Mouse (Mus musculus) gastrocnemius, postnatal 14 days (tissue): ENCODE results near the gene Psmc2. TPM values are rescaled to one million over a fixed set of nuclear protein-coding genes. Genes with fewer than 3 reads are reported as not detected.

Experiments
- DNase-seq: peaks from one replicate; pipeline ENCODE4 v3.0.0; 2021; ENCODE audit warnings: mixed read lengths
- intact Hi-C: fragments of 180-260 bp; cut with DNase I; formaldehyde crosslinking; loops from one replicate; pipeline ENCODE4 v1.15.1; 2025; ENCODE audit warnings: low total_unique reads
- long read RNA-seq, 2 experiments: library from polyadenylated mRNA; stranded (forward); transcript quantifications; one replicate each; pipeline ENCODE4 v2.0.0; 2021
- total RNA-seq, 2 experiments: library from RNA; stranded (reverse); gene quantifications; 2 replicates each; pipeline ENCODE4 v1.2.3; 2021

The Psmc2 gene
- total RNA-seq, result 100 to 1,000 TPM in 1 of 2 experiments, 10 to 100 TPM in 1; 99.4 to 102 TPM
- long read RNA-seq, experiment 1, partial matches to known transcripts, result 122 of 123 reads
- long read RNA-seq, experiment 1, other reads (novel, unspliced or antisense), result 1 of 123 reads
- long read RNA-seq, experiment 2, partial matches to known transcripts, result 101 of 102 reads
- long read RNA-seq, experiment 2, other reads (novel, unspliced or antisense), result 1 of 102 reads

DNA sequence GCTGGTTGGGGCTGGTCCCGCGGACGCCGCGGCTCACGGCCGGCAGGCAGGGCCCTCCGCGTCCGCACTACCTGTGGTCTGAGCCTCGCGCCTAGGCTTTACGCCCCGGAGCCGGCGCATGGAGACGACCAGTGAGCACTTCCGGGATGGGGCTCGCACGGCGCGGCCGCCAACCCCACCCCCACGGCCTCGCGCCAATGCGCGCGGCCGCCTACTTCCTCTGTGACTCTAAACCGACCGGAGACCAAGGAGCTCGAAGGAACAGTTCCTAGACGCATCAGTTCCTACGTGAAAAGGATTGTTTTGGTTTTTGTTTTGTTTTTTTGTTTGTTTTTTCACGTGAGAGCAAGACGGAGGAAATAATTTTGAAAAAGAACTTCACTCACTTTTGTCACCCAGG is at the start of gene Psmc2, which contains the start of gene Dnajc2:
Psmc2 (plus strand) TSS at position 231 of the 400 bp plus-strand sequence.
Dnajc2 (minus strand) TSS at position 199 of the 400 bp plus-strand sequence.
- intact Hi-C loops, result loop anchor here (10.0 kb wide), 1 partner anchor 50 kb away; the partner anchor contains the start of gene Pmpcb
- peak; percentile 90 for DNase-seq

DNA sequence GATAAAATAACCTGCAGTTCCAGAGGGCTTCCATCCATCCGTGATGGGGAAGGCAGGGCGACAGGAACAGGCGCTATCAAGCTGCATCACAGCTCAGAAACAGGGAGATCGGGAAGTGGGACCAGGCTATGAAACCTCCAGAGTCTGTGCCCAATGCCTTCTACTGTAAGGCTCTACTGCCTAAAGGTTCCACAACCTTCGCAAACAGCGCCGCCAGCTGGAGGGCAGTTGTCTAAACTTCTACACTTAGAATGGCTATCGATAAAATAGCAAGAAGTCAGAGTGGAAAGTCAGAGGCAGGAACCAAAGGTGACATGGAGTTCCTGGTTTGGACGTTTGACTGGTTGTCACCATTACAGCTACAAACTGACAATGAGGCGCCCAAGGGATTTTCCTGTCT is 49.5 kb upstream of the Psmc2 start:
- intact Hi-C loops, result loop anchor here (5.0 to 10.0 kb wide), 2 partner anchors 49 to 63 kb away; partner anchors contain the start of genes Dnajc2 and Psmc2
- DNase-seq, result peak; percentile 79

GRCm38 (mm10) chr5:21736046-21736445 is 49.0 kb upstream of the Psmc2 start:
- intact Hi-C loops, result loop anchor here (5.0 to 10.0 kb wide), 2 partner anchors 49 to 64 kb away; partner anchors contain the start of genes Dnajc2 and Psmc2
- no peak for DNase-seq

DNA sequence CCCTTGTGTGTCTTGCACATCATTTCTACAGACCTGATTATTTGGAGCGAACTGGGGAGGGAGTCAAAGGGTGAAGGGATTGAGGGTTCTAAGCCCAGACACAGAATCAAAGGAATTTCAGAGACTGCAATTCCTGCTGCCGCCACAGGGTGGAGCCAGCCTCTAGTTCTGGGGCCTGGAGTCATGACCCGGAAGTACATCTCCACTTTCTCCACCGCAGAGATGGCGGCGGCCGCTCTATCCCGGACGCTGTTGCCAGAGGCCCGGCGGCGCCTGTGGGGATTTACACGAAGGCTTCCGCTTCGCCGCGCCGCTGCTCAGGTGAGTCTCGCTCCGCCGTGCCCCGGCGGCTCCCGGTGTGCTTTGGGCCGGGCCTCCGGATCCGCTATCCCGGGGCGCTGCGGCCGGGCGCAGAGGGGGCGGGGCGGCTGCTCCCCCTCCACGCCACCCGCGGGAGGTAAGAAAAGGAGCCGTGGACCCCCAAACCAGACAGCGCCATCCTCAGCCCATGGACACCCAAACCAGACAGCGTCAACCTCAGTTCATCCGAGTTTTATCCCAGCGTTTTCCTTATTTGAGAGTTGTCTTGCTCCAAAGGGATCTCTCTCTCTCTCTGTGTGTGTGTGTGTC is 48.0 kb upstream of the Psmc2 start, which contains the start of gene Pmpcb:
Pmpcb (plus strand) TSS at position 186 of the 630 bp plus-strand sequence.
- intact Hi-C loops, result loop anchor here (5.0 to 10.0 kb wide), 2 partner anchors 48 to 65 kb away; partner anchors contain the start of genes Dnajc2 and Psmc2

DNA sequence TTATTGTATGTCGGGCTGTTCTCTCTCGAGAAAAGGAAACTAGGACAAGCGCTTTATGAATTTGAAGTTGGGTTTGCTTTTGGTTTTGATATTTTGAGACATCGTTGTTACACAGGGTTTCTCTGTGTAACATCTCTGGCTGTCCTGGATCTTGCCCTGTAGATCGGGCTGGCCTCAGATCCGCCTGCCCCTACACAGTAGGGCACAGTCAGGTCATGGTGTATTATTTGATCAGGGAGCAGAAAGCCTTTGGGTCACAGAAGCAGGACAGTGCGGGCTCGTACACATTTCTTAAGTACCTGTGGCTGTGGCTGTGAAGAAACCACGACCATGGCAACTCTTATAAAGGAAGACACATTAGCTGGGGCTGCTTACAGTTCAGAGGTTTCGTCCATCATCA is 47.5 kb upstream of the Psmc2 start:
- intact Hi-C loops, result loop anchor here (5.0 to 10.0 kb wide), 2 partner anchors 47 to 65 kb away; partner anchors contain the start of genes Dnajc2 and Psmc2
- DNase-seq, result no peak

More for the DNA sequence above, 48.0 kb upstream of the Psmc2 start, which contains the start of gene Pmpcb:
- peak; percentile 82 for DNase-seq

GRCm38 (mm10) chr5:21739120-21739519 is 46.0 kb upstream of the Psmc2 start:
- intact Hi-C loops, result loop anchor here (5.0 to 10.0 kb wide), 2 partner anchors 46 to 67 kb away; partner anchors contain the start of genes Dnajc2 and Psmc2
- no peak for DNase-seq

GRCm38 (mm10) chr5:21739881-21740280 is 45.2 kb upstream of the Psmc2 start:
- intact Hi-C loops, result loop anchor here (5.0 to 10.0 kb wide), 2 partner anchors 45 to 68 kb away; partner anchors contain the start of genes Dnajc2 and Psmc2
- DNase-seq, result no peak

- intact Hi-C loops, result no loop called here
- no peak for DNase-seq
Measured at GRCm38 (mm10) chr5:21743606-21744005, 41.5 kb upstream of the Psmc2 start.

- DNase-seq, result no peak
- intact Hi-C loops, result no loop called here
Measured at GRCm38 (mm10) chr5:21744651-21745050, 40.4 kb upstream of the Psmc2 start.

- intact Hi-C loops, result no loop called here
- no peak for DNase-seq
Measured at GRCm38 (mm10) chr5:21745966-21746365, 39.1 kb upstream of the Psmc2 start.

- intact Hi-C loops, result no loop called here
- DNase-seq, result no peak
Measured at GRCm38 (mm10) chr5:21768506-21768905, 16.6 kb upstream of the Psmc2 start.

- intact Hi-C loops, result no loop called here
- no peak for DNase-seq
Measured at GRCm38 (mm10) chr5:21769841-21770240, 15.2 kb upstream of the Psmc2 start.

DNA sequence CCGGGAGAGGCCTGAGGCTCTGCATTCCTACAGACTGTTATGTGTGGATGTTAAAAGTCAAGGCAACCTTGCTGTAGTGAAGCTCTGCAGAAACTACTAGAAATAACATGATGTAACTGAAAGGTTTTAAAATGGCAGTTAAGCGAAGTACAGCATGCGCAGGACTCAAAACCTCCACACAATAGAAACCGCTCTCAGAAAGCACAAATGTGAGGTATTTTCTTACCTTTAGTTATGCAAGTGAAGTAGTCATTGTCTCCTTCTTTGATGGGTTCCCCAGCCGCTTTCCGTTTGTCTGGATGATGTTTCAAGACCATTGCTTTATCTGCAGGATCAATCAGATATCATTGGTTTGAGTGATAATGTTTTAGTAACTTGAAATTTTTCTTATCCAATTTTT is 8.6 kb upstream of the Psmc2 start:
- no peak for DNase-seq
- intact Hi-C loops, result no loop called here

DNA sequence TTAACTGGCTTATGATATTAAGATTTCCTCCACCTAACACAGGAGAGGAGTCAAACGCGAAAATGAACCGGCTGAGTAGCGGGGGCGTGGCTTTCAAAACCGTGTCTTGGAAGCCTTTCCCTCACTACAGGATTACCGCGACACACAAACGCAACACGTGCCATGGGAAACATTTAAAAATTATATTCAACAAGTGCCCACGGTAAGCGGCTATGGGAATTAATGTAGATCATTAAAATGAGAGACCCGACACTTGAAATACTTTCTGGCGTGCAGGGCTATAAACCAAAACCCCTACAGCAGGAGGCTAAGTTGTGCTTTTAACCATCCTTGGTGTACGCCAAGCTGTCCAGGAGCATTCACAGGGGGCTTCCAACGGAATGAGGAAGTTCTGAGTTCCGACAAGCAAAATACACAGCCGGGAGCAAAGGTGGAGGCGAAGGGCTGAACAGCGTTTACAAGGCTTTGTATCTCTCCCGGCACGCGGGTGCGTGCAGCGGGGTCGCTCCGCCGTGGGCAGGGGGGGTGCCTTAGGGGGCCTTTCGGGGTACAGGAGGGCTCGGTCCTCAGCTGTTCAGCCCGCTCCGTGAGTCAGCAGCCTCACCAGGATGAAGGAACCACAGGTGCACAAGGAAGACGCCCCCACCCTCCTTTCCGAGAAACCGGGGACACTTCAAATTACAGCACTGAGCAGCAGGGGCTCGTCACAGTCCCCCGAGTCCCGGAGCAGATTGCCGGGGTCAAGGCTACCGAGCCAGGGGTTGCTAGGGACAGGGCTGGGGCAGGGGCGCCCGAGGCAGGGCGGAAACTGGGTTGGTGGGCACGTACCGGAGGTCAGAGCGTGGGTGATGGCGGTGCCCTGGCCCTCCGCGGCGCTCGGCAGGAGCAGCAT is 676 bp upstream of the Psmc2 start:
- peak; percentile 9 for DNase-seq

DNA sequence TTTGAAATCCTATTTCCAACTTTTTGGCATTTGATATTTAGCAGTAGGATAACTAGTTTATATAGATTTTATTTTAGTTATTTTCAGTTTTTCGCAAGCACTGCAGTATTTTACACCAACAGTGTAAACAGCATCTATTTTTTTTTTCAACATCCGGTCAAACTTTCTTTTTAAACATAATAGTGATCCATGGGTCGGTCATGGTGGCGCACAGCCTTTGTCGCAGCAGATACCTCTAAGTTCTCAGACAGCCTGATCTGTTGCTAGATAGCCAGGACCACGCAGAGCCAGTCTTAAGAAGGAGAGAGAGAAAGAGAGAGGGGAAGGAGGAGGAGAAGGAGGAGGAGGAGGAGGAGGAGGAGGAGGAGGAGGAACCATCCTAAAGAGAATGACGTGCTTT is 693 bp downstream of the Psmc2 start:
- no peak for DNase-seq
- intact Hi-C loops, result loop anchor here (10.0 kb wide), 1 partner anchor 51 kb away; the partner anchor contains the start of gene Pmpcb

More for the DNA sequence above, 676 bp upstream of the Psmc2 start:
- intact Hi-C loops, result loop anchor here (10.0 kb wide), 1 partner anchor 50 kb away; the partner anchor contains the start of gene Pmpcb

GRCm38 (mm10) chr5:21786258-21787185 is 1.4 kb downstream of the Psmc2 start:
- DNase-seq, result peak; percentile 91
- intact Hi-C loops, result loop anchor here (10.0 kb wide), 1 partner anchor 52 kb away; the partner anchor contains the start of gene Pmpcb

DNA sequence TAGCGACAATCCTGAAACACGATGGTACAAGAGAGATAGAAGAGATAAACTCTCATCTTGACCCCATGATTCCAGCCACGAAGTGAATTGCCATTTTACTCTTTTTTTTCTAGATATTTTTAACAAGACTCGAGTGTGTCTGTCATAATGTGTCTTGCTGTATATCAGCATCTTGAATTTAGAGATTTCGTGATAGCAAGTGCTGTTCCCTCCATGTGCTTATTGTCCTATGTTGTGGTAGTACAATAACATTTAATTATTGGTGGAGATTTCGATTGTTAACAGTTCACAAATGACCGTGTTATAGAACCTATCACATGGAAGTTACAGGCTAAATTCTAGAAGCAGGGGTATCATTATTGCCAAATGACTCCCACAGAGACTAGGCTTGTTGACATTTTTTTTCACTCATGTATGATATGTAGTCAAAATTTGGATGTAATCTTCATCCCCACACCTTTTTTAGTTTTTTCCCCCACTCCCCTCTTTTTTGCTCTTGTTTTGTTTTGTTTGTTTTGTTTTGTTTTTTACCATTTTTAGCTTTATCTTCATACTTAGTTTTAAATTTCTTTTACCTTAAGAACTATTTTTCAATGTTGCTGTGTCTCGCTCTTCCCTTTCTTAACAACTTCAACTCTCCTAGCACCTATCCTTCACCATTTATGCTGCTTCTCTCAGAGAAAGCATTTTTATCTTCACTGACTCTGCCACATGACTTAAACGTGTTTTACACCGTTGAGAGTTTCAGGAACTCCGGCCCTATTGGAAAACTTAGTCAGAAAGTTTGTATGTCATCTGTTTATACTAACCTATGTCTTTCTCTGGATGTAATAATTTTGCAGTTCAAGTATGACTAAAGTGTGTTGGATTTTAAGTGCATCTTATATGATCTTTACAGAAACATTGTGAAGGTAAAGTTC is 2.4 kb downstream of the Psmc2 start:
- intact Hi-C loops, result loop anchor here (10.0 kb wide), 1 partner anchor 53 kb away; the partner anchor contains the start of gene Pmpcb
- DNase-seq, result no peak
